In the genomic region with DNA sequence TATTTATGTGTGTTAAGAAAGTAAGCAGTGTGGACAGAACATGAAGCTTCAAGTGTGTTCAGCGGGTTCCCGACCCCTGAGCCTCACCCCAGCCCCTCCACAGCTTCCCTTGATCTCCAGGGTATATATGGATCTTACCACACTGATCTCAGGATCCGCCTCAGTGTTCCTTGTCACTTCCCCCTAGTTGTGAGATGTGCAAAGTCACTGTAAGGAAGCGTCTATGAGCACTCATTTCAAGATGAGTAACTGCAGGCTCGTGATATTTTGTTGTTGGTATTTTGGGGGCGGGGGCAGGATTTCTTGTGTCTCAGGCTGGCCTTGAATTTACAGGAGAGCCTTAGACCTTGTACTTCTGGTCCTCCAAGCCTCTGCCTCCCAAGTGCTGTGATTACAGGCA, we compare ENCODE assay signal across 15 mouse cellular contexts.
"Had no signal": no experiment of that assay in that cellular context is flagged by ENCODE, and none has a peak within 500 bp of the region (broad histone marks: within the 10 kb centered on the region; RNA-seq: fewer than 3 reads in every experiment).

No protein-coding gene starts in this region.

- H3K27me3 ChIP-seq: limb, embryonic 13.5 days; liver, embryonic 15.5 days; midbrain, embryonic 13.5 days; neural tube, embryonic 12.5 days had no signal

- H3K4me1 ChIP-seq: limb, embryonic 13.5 days; midbrain, embryonic 13.5 days; neural tube, embryonic 12.5 days had no signal

- H3K27ac ChIP-seq: kidney, postnatal 0 days; limb, embryonic 13.5 days; liver, embryonic 15.5 days; midbrain, embryonic 13.5 days; neural tube, embryonic 12.5 days had no signal

- H3K4me3 ChIP-seq: limb, embryonic 13.5 days; liver, embryonic 15.5 days; midbrain, embryonic 13.5 days; neural tube, embryonic 12.5 days had no signal

- DNase-seq: kidney, adult 8-10 months; kidney, postnatal 36 days; layer of hippocampus, adult 9-11 months; layer of hippocampus, postnatal 36 days; lung, embryonic 14.5 days; lung, postnatal 4 days; right cerebral cortex, postnatal 14 days; thymus, postnatal 4 days had no signal

- H3K9ac ChIP-seq: limb, embryonic 13.5 days; liver, embryonic 15.5 days; lung, embryonic 14.5 days; midbrain, embryonic 13.5 days; neural tube, embryonic 12.5 days had no signal

- H3K9me3 ChIP-seq: limb, embryonic 13.5 days; liver, embryonic 15.5 days; midbrain, embryonic 13.5 days; neural tube, embryonic 12.5 days had no signal

- ATAC-seq: intestine, postnatal 0 days; midbrain, embryonic 13.5 days had no signal

- H3K4me2 ChIP-seq: limb, embryonic 13.5 days; liver, embryonic 11.5 days; liver, embryonic 15.5 days; lung, embryonic 14.5 days; midbrain, embryonic 13.5 days; neural tube, embryonic 12.5 days had no signal
